Mouse (Mus musculus) heart, postnatal 0 days (tissue): ENCODE results near the gene Ntm.

Experiments
- CTCF ChIP-seq: IDR thresholded peaks from 2 replicates; pipeline ENCODE4 v1.5.1; 2016; ENCODE audit warnings: antibody characterized with exemption, control low read depth, low read depth
- EP300 ChIP-seq: IDR thresholded peaks from 2 replicates; pipeline ENCODE4 v1.6.1; 2016; ENCODE audit warnings: antibody characterized with exemption, low read depth

DNA sequence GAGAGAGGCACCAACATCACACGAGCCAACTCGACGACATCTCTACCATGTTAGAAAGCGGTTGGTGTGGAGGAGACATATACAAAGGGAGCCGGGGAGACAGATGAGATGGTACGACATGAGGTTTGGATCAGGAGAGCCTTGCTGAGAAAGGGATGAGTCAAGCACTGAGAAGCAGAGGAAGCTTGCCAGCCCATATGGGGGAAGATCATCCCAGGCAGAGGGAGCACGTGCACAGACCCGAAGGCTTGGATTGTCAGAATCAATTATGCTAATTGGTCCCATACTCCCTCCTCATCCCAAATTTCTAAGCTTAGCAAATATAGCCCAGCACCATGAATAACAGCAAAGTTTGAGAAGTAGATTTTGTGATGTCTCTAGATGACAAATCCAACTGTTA is 42.8 kb upstream of the Ntm start:
- no peak for TF ChIP-seq EP300
- no peak for TF ChIP-seq CTCF
